Mouse (Mus musculus): ENCODE results near the gene Ubc.
"Not testable (repeated sequence)": the region's sequence is repeated elsewhere in the genome, so short reads cannot be mapped to it uniquely, and the experiment has no call there.

GRCm38 (mm10) chr5:125432324-125432723 lies 42.3 kb upstream of the Ubc start:
- not testable (repeated sequence) for TF ChIP-seq CTCF (IDR thresholded peaks at IDR 0.05; ENCODE audit: extremely low read depth, insufficient read length, insufficient replicate concordance, low read depth, low read length); POLR2A (IDR thresholded peaks at IDR 0.05; ENCODE audit: low read depth, low read length)

Data from small intestine, adult 2 months (tissue).